Mouse (Mus musculus) neutrophil, adult 5-6 weeks (primary cell): ENCODE measurements around the gene Coq4. TPM values are rescaled to one million over a fixed set of nuclear protein-coding genes. Genes with fewer than 3 reads are reported as not detected.

ENCODE experiments used
- ATAC-seq: fragments of 151-379, 151-347 bp; 2 replicates; pipeline ENCODE4 v1.8.0; 2017; ENCODE audit warnings: mild to moderate bottlenecking, moderate TSS enrichment; ENCODE audit not compliant: insufficient number of reproducible peaks, poor library complexity, low FRiP score, severe bottlenecking; ENCODE audit errors: extremely low read depth
- total RNA-seq: library from RNA; stranded (forward); fragments of 200-1000 nt; gene quantifications from 2 replicates; pipeline ENCODE4 v1.2.3, GENCODE M21; 2017

Coq4 gene
- total RNA-seq, 1 experiment from 2014 or later: 11.9 TPM

- ATAC-seq: no peak
Observed at GRCm38 (mm10) chr2:29843231-29844105, 56.2 kb downstream of the Coq4 start.

DNA sequence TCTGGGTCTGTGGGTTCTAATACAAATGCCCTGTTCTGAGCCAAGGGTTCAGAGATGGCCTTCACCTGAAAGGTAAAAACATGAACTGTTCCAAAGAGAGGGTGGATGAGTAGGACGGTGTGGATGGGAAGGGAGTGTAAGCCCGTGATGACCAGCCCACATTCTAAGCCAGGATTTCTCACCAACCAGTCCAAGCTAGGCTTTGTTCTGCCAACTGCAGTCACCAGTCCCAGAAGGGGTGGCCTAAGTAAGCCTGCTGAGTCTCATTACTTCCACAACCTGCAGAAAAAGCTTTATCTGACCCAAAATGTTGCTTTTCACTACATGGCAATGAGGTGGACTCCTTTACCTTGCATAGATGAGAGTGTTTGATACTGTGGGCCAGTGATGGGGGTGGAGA, 56.8 kb downstream of the Coq4 start:
- ATAC-seq: no peak

GRCm38 (mm10) chr2:29844661-29845060, 57.4 kb downstream of the Coq4 start:
- no peak for ATAC-seq

DNA sequence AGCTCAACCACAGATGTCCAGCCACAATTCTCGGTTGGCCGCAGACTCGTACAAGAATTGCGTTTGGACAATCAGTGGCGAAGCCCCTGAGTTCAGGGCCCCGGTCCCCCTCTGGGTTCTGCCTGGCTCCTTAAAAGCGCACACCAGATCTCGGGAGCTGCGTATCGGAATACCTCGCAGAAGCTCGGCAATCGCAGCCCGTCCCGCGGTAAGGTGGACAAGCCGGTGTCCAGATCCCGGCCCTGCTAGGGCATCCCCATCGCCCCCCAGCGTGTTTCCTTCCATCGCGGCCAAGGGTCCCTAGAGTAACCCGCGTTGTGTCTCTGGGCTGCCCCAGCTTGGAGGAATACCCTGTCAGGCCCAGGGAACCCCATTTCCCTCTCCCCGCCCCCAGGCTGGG, 58.3 kb downstream of the Coq4 start:
- no peak for ATAC-seq

- ATAC-seq: no peak
Observed at GRCm38 (mm10) chr2:29846061-29846853, 59.0 kb downstream of the Coq4 start.

- no peak for ATAC-seq
Observed at GRCm38 (mm10) chr2:29846911-29847310, 59.6 kb downstream of the Coq4 start.

Other genes starting within 250 kb of the Coq4 start
- gene Rapgef1, start 167.8 kb upstream of the Coq4 start, total RNA-seq: 74.8 and 93.5 TPM in 2 replicates
- gene Gm13420, start 35.8 kb upstream of the Coq4 start, total RNA-seq: not detected in 2 replicates
- gene Gm13547, start 28.2 kb upstream of the Coq4 start, total RNA-seq: 0.74 and 1.5 TPM in 2 replicates
- 37.3 and 37.5 TPM in 2 replicates for gene Trub2, start 1.0 kb downstream of the Coq4 start, total RNA-seq
- gene Slc27a4, start 15.1 kb downstream of the Coq4 start, total RNA-seq: 26.2 and 27.9 TPM in 2 replicates
- gene Urm1, start 32.6 kb downstream of the Coq4 start, total RNA-seq: 11.4 and 12.0 TPM in 2 replicates
- gene Cercam, start 81.7 kb downstream of the Coq4 start, total RNA-seq: 0.23 and 0.25 TPM in 2 replicates
- 78.0 and 84.3 TPM in 2 replicates for gene Odf2, start 101.7 kb downstream of the Coq4 start, total RNA-seq
- gene Gle1, start 147.9 kb downstream of the Coq4 start, total RNA-seq: 73.9 and 79.8 TPM in 2 replicates
- 259 and 285 TPM in 2 replicates for gene Sptan1, start 178.1 kb downstream of the Coq4 start, total RNA-seq